16 mouse cellular contexts compared by ENCODE assay signal in genomic region chr1:106428580-106428979, GRCm38 (mm10).
DNase-seq lines count a peak whose midpoint lies in the region; ATAC-seq and TF ChIP-seq lines count a peak whose summit lies in the region.
"Had no signal": no experiment of that assay in that cellular context is flagged by ENCODE, and none has a peak within 500 bp of the region (broad histone marks: within the 10 kb centered on the region; RNA-seq: fewer than 3 reads in every experiment).

No protein-coding gene starts in this region.

- DNase-seq in heart, adult 11 months = peak; percentile 44
- no peak for DNase-seq in heart, adult 9 months (ENCODE audit: low spot score in 2 of 2)
- DNase-seq in stomach, postnatal 0 days (ENCODE audit: low spot score) = no peak
- peak; percentile 12 to 20 for DNase-seq in thymus, postnatal 36 days
- no peak for DNase-seq in limb, embryonic 10.5 days (ENCODE audit: low spot score)
- DNase-seq: embryo, embryonic 11 days; gastrocnemius, postnatal 36 days; lung, adult 18-20 months; lung, postnatal 36 days had no signal

- H3K27me3 ChIP-seq in stomach, embryonic 16.5 days (ENCODE audit: control insufficient read depth, insufficient read depth, low read length) = no peaks in the 10 kb centered on the region
- no peaks in the 10 kb centered on the region for H3K27me3 ChIP-seq in stomach, postnatal 0 days (ENCODE audit: control insufficient read depth, insufficient read depth, low read length)
- no peaks in the 10 kb centered on the region for H3K27me3 ChIP-seq in intestine, postnatal 0 days (replicated peaks; ENCODE audit: control insufficient read depth, insufficient read depth, low read length)
- H3K27me3 ChIP-seq in limb, embryonic 10.5 days (ENCODE audit: low read depth, poor library complexity, severe bottlenecking) = no peaks in the 10 kb centered on the region
- no peaks in the 10 kb centered on the region for H3K27me3 ChIP-seq in kidney, embryonic 15.5 days
- H3K27me3 ChIP-seq: limb, embryonic 15.5 days had no signal

- ATAC-seq in stomach, embryonic 16.5 days (ENCODE audit: insufficient read depth, low FRiP score) = no peak
- ATAC-seq in stomach, postnatal 0 days (ENCODE audit: low FRiP score, low TSS enrichment) = no peak
- peak; percentile 72 for ATAC-seq in intestine, postnatal 0 days
- no peak for ATAC-seq in kidney, embryonic 15.5 days (replicated peaks; ENCODE audit: low FRiP score)

- H3K9me3 ChIP-seq in stomach, embryonic 16.5 days (replicated peaks; ENCODE audit: control insufficient read depth, low read length) = no peaks in the 10 kb centered on the region
- H3K9me3 ChIP-seq in stomach, postnatal 0 days (ENCODE audit: control insufficient read depth, low read length) = no peaks in the 10 kb centered on the region
- no peaks in the 10 kb centered on the region for H3K9me3 ChIP-seq in intestine, postnatal 0 days (ENCODE audit: control insufficient read depth)
- H3K9me3 ChIP-seq in limb, embryonic 10.5 days (replicated peaks) = no peaks in the 10 kb centered on the region
- H3K9me3 ChIP-seq in kidney, embryonic 15.5 days (replicated peaks) = no peaks in the 10 kb centered on the region
- H3K9me3 ChIP-seq: G1E; heart, embryonic 13.5 days; limb, embryonic 15.5 days had no signal

- H3K4me3 ChIP-seq in stomach, embryonic 16.5 days (replicated peaks; ENCODE audit: low read length) = no peak overlapping the region
- H3K4me3 ChIP-seq in stomach, postnatal 0 days (ENCODE audit: low read depth, low read length) = no peak overlapping the region
- H3K4me3 ChIP-seq in intestine, postnatal 0 days (ENCODE audit: low read depth, low read length) = no peak overlapping the region
- no peak overlapping the region for H3K4me3 ChIP-seq in limb, embryonic 10.5 days
- H3K4me3 ChIP-seq in kidney, embryonic 15.5 days (replicated peaks) = no peak overlapping the region
- H3K4me3 ChIP-seq: heart, embryonic 13.5 days; limb, embryonic 15.5 days had no signal

- WGBS in stomach, embryonic 16.5 days = 72% methylated on average over 4 of the region's 4 CpGs
- WGBS in stomach, postnatal 0 days = 57% methylated on average over 4 of the region's 4 CpGs
- 38% methylated on average over 4 of the region's 4 CpGs for WGBS in intestine, postnatal 0 days
- 82% methylated on average over 4 of the region's 4 CpGs for WGBS in limb, embryonic 10.5 days
- WGBS in kidney, embryonic 15.5 days = 69% methylated on average over 4 of the region's 4 CpGs

- no peak for TF ChIP-seq EP300 in stomach, postnatal 0 days (optimal IDR thresholded peaks at IDR 0.05)

- H3K4me1 ChIP-seq in stomach, embryonic 16.5 days (ENCODE audit: control insufficient read depth, insufficient read depth, low read length) = 0 out of 2 replicates have a peak, but pooled peaks cover 2% of the 10 kb centered on the region
- no peaks in the 10 kb centered on the region for H3K4me1 ChIP-seq in stomach, postnatal 0 days (replicated peaks; ENCODE audit: control insufficient read depth, insufficient read depth)
- H3K4me1 ChIP-seq in intestine, postnatal 0 days (replicated peaks; ENCODE audit: control insufficient read depth, insufficient read depth, low read length) = no peaks in the 10 kb centered on the region
- H3K4me1 ChIP-seq in limb, embryonic 10.5 days = no peaks in the 10 kb centered on the region
- H3K4me1 ChIP-seq in kidney, embryonic 15.5 days = no peaks in the 10 kb centered on the region
- H3K4me1 ChIP-seq: heart, embryonic 13.5 days; limb, embryonic 15.5 days had no signal

- H3K27ac ChIP-seq in stomach, embryonic 16.5 days (ENCODE audit: low read length) = no peak overlapping the region
- H3K27ac ChIP-seq in stomach, postnatal 0 days (replicated peaks) = no peak overlapping the region
- no peak overlapping the region for H3K27ac ChIP-seq in intestine, postnatal 0 days (ENCODE audit: low read depth, low read length)
- no peak overlapping the region for H3K27ac ChIP-seq in limb, embryonic 10.5 days
- no peak overlapping the region for H3K27ac ChIP-seq in kidney, embryonic 15.5 days
- H3K27ac ChIP-seq: heart, embryonic 13.5 days; kidney, postnatal 0 days; limb, embryonic 15.5 days had no signal

- H3K4me2 ChIP-seq in stomach, embryonic 16.5 days (ENCODE audit: low read depth, low read length) = no peak overlapping the region
- H3K4me2 ChIP-seq in stomach, postnatal 0 days (replicated peaks; ENCODE audit: low read depth) = no peak overlapping the region
- H3K4me2 ChIP-seq in intestine, postnatal 0 days (replicated peaks; ENCODE audit: low read depth) = 0 out of 2 replicates have a peak overlapping the region, but pooled peaks have one; percentile 4
- H3K4me2 ChIP-seq in kidney, embryonic 15.5 days = no peak overlapping the region
- H3K4me2 ChIP-seq: heart, embryonic 13.5 days; limb, embryonic 15.5 days had no signal

- no peaks in the 10 kb centered on the region for H3K36me3 ChIP-seq in stomach, embryonic 16.5 days (ENCODE audit: control insufficient read depth, insufficient read depth, low read length)
- H3K36me3 ChIP-seq in stomach, postnatal 0 days (ENCODE audit: control insufficient read depth, insufficient read depth, low read length) = no peaks in the 10 kb centered on the region
- no peaks in the 10 kb centered on the region for H3K36me3 ChIP-seq in intestine, postnatal 0 days (ENCODE audit: control insufficient read depth, insufficient read depth)
- H3K36me3 ChIP-seq in limb, embryonic 10.5 days = no peaks in the 10 kb centered on the region
- no peaks in the 10 kb centered on the region for H3K36me3 ChIP-seq in kidney, embryonic 15.5 days
- H3K36me3 ChIP-seq: G1E; heart, embryonic 13.5 days; limb, embryonic 15.5 days had no signal

- TF ChIP-seq CTCF in stomach, postnatal 0 days (IDR thresholded peaks at IDR 0.05; ENCODE audit: low read depth) = no peak
- no peak for TF ChIP-seq CTCF in intestine, postnatal 0 days (IDR thresholded peaks at IDR 0.05; ENCODE audit: low read depth)

- H3K9ac ChIP-seq in stomach, embryonic 16.5 days (ENCODE audit: low read length) = peak overlapping the region; percentile 3; the same call in 1 of the 2 replicates
- H3K9ac ChIP-seq in stomach, postnatal 0 days (ENCODE audit: low read length) = no peak overlapping the region
- H3K9ac ChIP-seq in intestine, postnatal 0 days (ENCODE audit: low read depth, low read length) = no peak overlapping the region
- no peak overlapping the region for H3K9ac ChIP-seq in kidney, embryonic 15.5 days
- H3K9ac ChIP-seq: heart, embryonic 13.5 days; limb, embryonic 15.5 days had no signal

Comparison
In these comparisons a context has a peak if more than half of its experiments do, and no peak if none do; other contexts are left out.
1. DNase-seq: peak in heart, adult 11 months (single experiment) and thymus, postnatal 36 days (2 of 2); none in heart, adult 9 months (0 of 2), stomach, postnatal 0 days (single experiment) and limb, embryonic 10.5 days (single experiment).